In the genomic region with DNA sequence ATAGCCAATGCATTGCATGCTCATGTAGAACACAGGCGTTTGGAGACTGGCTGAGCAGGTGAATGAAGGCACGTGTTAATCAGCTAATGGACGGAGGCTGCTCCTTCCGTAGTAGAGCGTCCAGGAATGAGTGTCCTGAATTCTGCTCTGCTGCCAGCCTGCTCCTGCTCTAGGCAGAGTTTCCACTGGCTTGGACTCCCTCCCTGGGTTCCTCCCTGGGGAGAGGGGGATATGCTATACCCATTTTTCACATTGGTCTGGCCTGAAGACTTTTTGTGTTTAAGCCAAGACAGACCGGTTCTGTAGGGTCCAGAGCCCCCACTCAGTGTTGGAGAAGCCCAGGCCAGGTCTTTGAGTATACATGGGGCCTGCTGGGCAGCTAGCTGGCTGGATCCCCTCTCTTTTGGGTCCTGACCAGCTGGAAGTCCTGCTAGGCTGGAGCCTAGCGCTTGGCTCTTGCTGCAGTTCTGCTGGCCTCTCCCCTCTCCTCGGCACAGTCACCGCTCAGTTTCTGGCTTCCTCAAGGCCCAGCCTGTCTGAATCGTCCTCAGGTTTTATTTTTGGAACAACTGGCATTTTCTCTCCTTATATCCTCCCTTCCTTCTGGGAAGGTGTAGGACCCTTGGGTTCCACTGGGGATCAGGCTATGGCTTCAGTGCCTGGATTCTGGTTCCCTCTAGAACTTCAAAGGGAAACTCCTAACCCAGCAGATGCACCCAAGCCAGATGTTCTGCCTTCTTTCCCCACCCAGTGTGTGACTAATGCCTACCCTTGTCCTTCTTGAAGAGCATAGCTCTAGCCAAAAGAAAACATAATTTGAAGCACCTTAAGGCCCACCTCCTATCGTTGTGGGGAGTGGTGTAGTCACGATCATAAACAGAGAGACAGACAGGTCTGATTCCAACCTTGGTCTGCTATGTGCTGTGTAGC, we compare ENCODE assay signal across 9 mouse cellular contexts. TPM values are rescaled to one million over a fixed set of nuclear protein-coding genes. Genes with fewer than 3 reads are reported as not detected.
A peak's percentile ranks its signal among the peaks of the same experiment; 100 is the strongest.
DNase-seq lines count a peak whose midpoint lies in the region; ATAC-seq and TF ChIP-seq lines count a peak whose summit lies in the region.
"Had no signal": no experiment of that assay in that cellular context is flagged by ENCODE, and none has a peak within 500 bp of the region (broad histone marks: within the 10 kb centered on the region; RNA-seq: fewer than 3 reads in every experiment).

No protein-coding gene starts in this region.

- no peak overlapping the region for H3K9ac ChIP-seq in kidney, embryonic 14.5 days (ENCODE audit: low read depth, low read length)
- H3K9ac ChIP-seq: forebrain, postnatal 0 days had no signal

- intact Hi-C loops in gastrocnemius, postnatal 36 days (cut with DNase I) = no loop called here

- H3ac ChIP-seq in C2C12 (ENCODE audit: control insufficient read depth, insufficient read length, low read depth) = no peak overlapping the region

- peaks cover 71% of the 10 kb centered on the region for H3K79me2 ChIP-seq in C2C12 (ENCODE audit: control insufficient read depth, insufficient read depth)

- H3K4me3 ChIP-seq in kidney, embryonic 14.5 days (ENCODE audit: low read length) = no peak overlapping the region
- H3K4me3 ChIP-seq in C2C12 (ENCODE audit: insufficient read depth, poor library complexity, severe bottlenecking) = no peak overlapping the region

- no peaks in the 10 kb centered on the region for H3K36me3 ChIP-seq in kidney, embryonic 14.5 days (ENCODE audit: control insufficient read depth, insufficient read depth, low read length)
- H3K36me3 ChIP-seq in C2C12 (ENCODE audit: control insufficient read depth, insufficient read depth) = peaks cover 20% of the 10 kb centered on the region

- no peaks in the 10 kb centered on the region for H3K27me3 ChIP-seq in kidney, embryonic 14.5 days (ENCODE audit: control insufficient read depth, insufficient read depth, low read length)
- H3K27me3 ChIP-seq in C2C12 (ENCODE audit: control insufficient read depth, insufficient read depth, insufficient read length) = no peaks in the 10 kb centered on the region
- H3K27me3 ChIP-seq: Patski had no signal

- WGBS in kidney, embryonic 14.5 days = 82% methylated on average over 12 of the region's 12 CpGs

- H3K9me3 ChIP-seq in kidney, embryonic 14.5 days (ENCODE audit: control insufficient read depth, low read length) = no peaks in the 10 kb centered on the region

- H3K4me1 ChIP-seq in kidney, embryonic 14.5 days (ENCODE audit: control insufficient read depth, insufficient read depth, low read length) = peaks cover 39% of the 10 kb centered on the region

- H3K27ac ChIP-seq in kidney, embryonic 14.5 days (ENCODE audit: low read depth, low read length) = peak overlapping the region; percentile 20; the same call in 1 of the 2 replicates

- no peak for ATAC-seq in kidney, embryonic 14.5 days (ENCODE audit: low FRiP score, low TSS enrichment)
- ATAC-seq: forebrain, postnatal 0 days; Patski had no signal

- peaks cover 32% of the 10 kb centered on the region for H3K79me3 ChIP-seq in C2C12 (ENCODE audit: low read depth)

- no peak overlapping the region for H3K4me2 ChIP-seq in kidney, embryonic 14.5 days (replicated peaks; ENCODE audit: low read depth, low read length)

- DNase-seq in kidney, adult 9 months = no peak
- peak; percentile 70 for DNase-seq in adipocyte (ENCODE audit: low spot score)
- peak; percentile 61 to 67 for DNase-seq in gastrocnemius, postnatal 36 days
- DNase-seq in spleen, postnatal 4 days (ENCODE audit: low spot score in 2 of 2) = no peak
- DNase-seq in spleen, adult 12 weeks (ENCODE audit: low spot score) = no peak
- DNase-seq: forebrain, postnatal 0 days had no signal

- no peak for TF ChIP-seq CTCF in C2C12 (IDR thresholded peaks at IDR 0.05; ENCODE audit: control insufficient read depth, insufficient read depth, insufficient read length)

TF ChIP-seq in C2C12, 6 proteins besides CTCF, POLR2A, EP300 and RAD21:
- TF ChIP-seq CEBPB (IDR thresholded peaks at IDR 0.05; ENCODE audit: low read depth) = no peak
- peak; percentile 58 for TF ChIP-seq MAX (IDR thresholded peaks at IDR 0.05)

RNA-seq across cellular contexts. Expression of gene Creb3l1, which starts 12.6 kb away (rescaled TPM):
- 11.1 and 15.0 TPM in 2 replicates for polyA plus RNA-seq in kidney, embryonic 14.5 days (2014; fragmentation: Nextera tagmentation; extraction: Ambion mirVana)
- polyA plus RNA-seq in C2C12 (2012; fragmentation: generic; extraction: Trizol) = 87.1 TPM
- total RNA-seq in gastrocnemius, postnatal 36 days (2021) = 1 to 10 TPM; 3.9 to 5.7 TPM

RNA-seq across cellular contexts. Expression of gene Dgkz, which starts 36.0 kb away (rescaled TPM):
- 35.6 and 57.5 TPM in 2 replicates for polyA plus RNA-seq in kidney, embryonic 14.5 days (2014; fragmentation: Nextera tagmentation; extraction: Ambion mirVana)
- 47.1 TPM for polyA plus RNA-seq in C2C12 (2012; fragmentation: generic; extraction: Trizol)
- total RNA-seq in gastrocnemius, postnatal 36 days (2021) = 10 to 100 TPM; 28.1 to 35.5 TPM

Comparison
In these comparisons a context has a peak if more than half of its experiments do, and no peak if none do; other contexts are left out.
1. DNase-seq: peak in adipocyte (single experiment) and gastrocnemius, postnatal 36 days (2 of 2); none in kidney, adult 9 months (single experiment), spleen, postnatal 4 days (0 of 2) and spleen, adult 12 weeks (single experiment).